9 mouse cellular contexts compared by ENCODE assay signal in genomic region chr6:108454979-108455836, GRCm38 (mm10).
DNase-seq lines count a peak whose midpoint lies in the region; ATAC-seq and TF ChIP-seq lines count a peak whose summit lies in the region.
"Had no signal": no experiment of that assay in that cellular context is flagged by ENCODE, and none has a peak within 500 bp of the region (broad histone marks: within the 10 kb centered on the region; RNA-seq: fewer than 3 reads in every experiment).

No protein-coding gene starts in this region.

- peak; percentile 3 for DNase-seq in adrenal gland, postnatal 10 days
- DNase-seq in adrenal gland, postnatal 36 days = no peak
- no peak for DNase-seq in hindbrain, embryonic 14.5 days (ENCODE audit: low spot score)
- peak; percentile 63 for DNase-seq in R1 (ENCODE audit: low read depth, low spot score)
- no peak for DNase-seq in limb, embryonic 14.5 days (ENCODE audit: low spot score)
- no peak for DNase-seq in urinary bladder, adult 2 months (ENCODE audit: low spot score)
- no peak for DNase-seq in spleen, adult 18-20 months
- DNase-seq: lung, adult 18-20 months had no signal

- no peak overlapping the region for H3K4me2 ChIP-seq in hindbrain, embryonic 15.5 days
- no peak overlapping the region for H3K4me2 ChIP-seq in hindbrain, embryonic 14.5 days (replicated peaks)
- no peak overlapping the region for H3K4me2 ChIP-seq in limb, embryonic 14.5 days (replicated peaks; ENCODE audit: low read depth, low read length, severe bottlenecking)

- ATAC-seq in hindbrain, embryonic 15.5 days (ENCODE audit: low FRiP score, low read depth) = peak; percentile 36; the same call in 1 of the 2 replicates
- no peak for ATAC-seq in hindbrain, embryonic 14.5 days (ENCODE audit: low FRiP score)
- ATAC-seq in limb, embryonic 14.5 days (ENCODE audit: low FRiP score, low read depth) = no peak

- TF ChIP-seq POLR2A in limb, embryonic 14.5 days (IDR thresholded peaks at IDR 0.05; ENCODE audit: borderline replicate concordance, extremely low read depth, insufficient read depth, insufficient read length) = no peak

- H3K27ac ChIP-seq in hindbrain, embryonic 15.5 days (replicated peaks) = no peak overlapping the region
- no peak overlapping the region for H3K27ac ChIP-seq in hindbrain, embryonic 14.5 days
- H3K27ac ChIP-seq in limb, embryonic 14.5 days (replicated peaks; ENCODE audit: low read depth, low read length) = 0 out of 2 replicates have a peak overlapping the region, but pooled peaks have one; percentile 6

- no peak overlapping the region for H3K9ac ChIP-seq in hindbrain, embryonic 15.5 days
- no peak overlapping the region for H3K9ac ChIP-seq in hindbrain, embryonic 14.5 days
- H3K9ac ChIP-seq in limb, embryonic 14.5 days (ENCODE audit: low read depth, low read length, severe bottlenecking) = no peak overlapping the region

- WGBS in hindbrain, embryonic 15.5 days = 85% methylated on average over 7 of the region's 7 CpGs
- WGBS in hindbrain, embryonic 14.5 days = 88% methylated on average over 7 of the region's 7 CpGs
- WGBS in limb, embryonic 14.5 days = 89% methylated on average over 7 of the region's 7 CpGs

- no peaks in the 10 kb centered on the region for H3K36me3 ChIP-seq in hindbrain, embryonic 15.5 days
- no peaks in the 10 kb centered on the region for H3K36me3 ChIP-seq in hindbrain, embryonic 14.5 days (replicated peaks; ENCODE audit: control insufficient read depth, insufficient read depth)
- no peaks in the 10 kb centered on the region for H3K36me3 ChIP-seq in limb, embryonic 14.5 days (ENCODE audit: control insufficient read depth, insufficient read depth, low read length)

- H3K27me3 ChIP-seq in hindbrain, embryonic 15.5 days = no peaks in the 10 kb centered on the region
- no peaks in the 10 kb centered on the region for H3K27me3 ChIP-seq in hindbrain, embryonic 14.5 days (ENCODE audit: control insufficient read depth, insufficient read depth, low read length)
- H3K27me3 ChIP-seq in limb, embryonic 14.5 days (ENCODE audit: control insufficient read depth, insufficient read depth, low read length) = no peaks in the 10 kb centered on the region

- no peak overlapping the region for H3K4me3 ChIP-seq in hindbrain, embryonic 15.5 days
- no peak overlapping the region for H3K4me3 ChIP-seq in hindbrain, embryonic 14.5 days (replicated peaks; ENCODE audit: low read length)
- no peak overlapping the region for H3K4me3 ChIP-seq in limb, embryonic 14.5 days (replicated peaks; ENCODE audit: low read length)

- no peaks in the 10 kb centered on the region for H3K9me3 ChIP-seq in hindbrain, embryonic 15.5 days
- H3K9me3 ChIP-seq in hindbrain, embryonic 14.5 days (ENCODE audit: control insufficient read depth, low read length) = no peaks in the 10 kb centered on the region
- no peaks in the 10 kb centered on the region for H3K9me3 ChIP-seq in limb, embryonic 14.5 days (ENCODE audit: control insufficient read depth, low read length)

- H3K4me1 ChIP-seq in hindbrain, embryonic 15.5 days (replicated peaks) = peaks cover 20% of the 10 kb centered on the region
- H3K4me1 ChIP-seq in hindbrain, embryonic 14.5 days (replicated peaks; ENCODE audit: control insufficient read depth, insufficient read depth, low read length) = peaks cover 12% of the 10 kb centered on the region
- H3K4me1 ChIP-seq in limb, embryonic 14.5 days (ENCODE audit: control insufficient read depth, insufficient read depth, low read length) = peaks cover 34% of the 10 kb centered on the region

Comparison
In these comparisons a context has a peak if more than half of its experiments do, and no peak if none do; other contexts are left out.
1. DNase-seq: peak in adrenal gland, postnatal 10 days (single experiment) and R1 (single experiment); none in adrenal gland, postnatal 36 days (0 of 2), hindbrain, embryonic 14.5 days (single experiment), limb, embryonic 14.5 days (single experiment), urinary bladder, adult 2 months (single experiment) and spleen, adult 18-20 months (0 of 2).